In genomic region chr5:4876653-4877091, GRCm38 (mm10) we compare ENCODE assay signal across 18 mouse cellular contexts.
A peak's percentile ranks its signal among the peaks of the same experiment; 100 is the strongest.
DNase-seq lines count a peak whose midpoint lies in the region; ATAC-seq and TF ChIP-seq lines count a peak whose summit lies in the region.
"Had no signal": no experiment of that assay in that cellular context is flagged by ENCODE, and none has a peak within 500 bp of the region (broad histone marks: within the 10 kb centered on the region; RNA-seq: fewer than 3 reads in every experiment).

No protein-coding gene starts in this region.

- 0 out of 2 replicates have a peak, but pooled peaks cover 4% of the 10 kb centered on the region for H3K9me3 ChIP-seq in embryonic facial prominence, embryonic 10.5 days
- H3K9me3 ChIP-seq in midbrain, embryonic 13.5 days = no peaks in the 10 kb centered on the region
- H3K9me3 ChIP-seq: embryonic facial prominence, embryonic 15.5 days; neural tube, embryonic 13.5 days had no signal

- no peak for TF ChIP-seq CTCF in bone marrow macrophage, adult 2 months (IDR thresholded peaks at IDR 0.05; ENCODE audit: low read depth, low read length)

- 0 out of 2 replicates have a peak overlapping the region, but pooled peaks have one; percentile 23 for H3K9ac ChIP-seq in midbrain, embryonic 13.5 days (replicated peaks)
- H3K9ac ChIP-seq: embryonic facial prominence, embryonic 15.5 days; liver, embryonic 14.5 days; neural tube, embryonic 13.5 days had no signal

- peak overlapping the region; percentile 37 for H3K27ac ChIP-seq in bone marrow macrophage, adult 2 months (ENCODE audit: insufficient read depth, low read depth, low read length)
- H3K27ac ChIP-seq in embryonic facial prominence, embryonic 10.5 days (replicated peaks) = no peak overlapping the region
- H3K27ac ChIP-seq in midbrain, embryonic 13.5 days = peak overlapping the region; percentile 89
- H3K27ac ChIP-seq: embryonic facial prominence, embryonic 15.5 days; heart, embryonic 10.5 days; liver, embryonic 14.5 days; macrophage had no signal

- peaks cover 2% of the 10 kb centered on the region; the same call in 1 of the 2 replicates for H3K36me3 ChIP-seq in embryonic facial prominence, embryonic 10.5 days (replicated peaks)
- 0 out of 2 replicates have a peak, but pooled peaks cover under 1% of the 10 kb centered on the region for H3K36me3 ChIP-seq in midbrain, embryonic 13.5 days
- H3K36me3 ChIP-seq: embryonic facial prominence, embryonic 15.5 days; neural tube, embryonic 13.5 days had no signal

- peak overlapping the region; percentile 35 for H3K4me2 ChIP-seq in midbrain, embryonic 13.5 days (replicated peaks)
- H3K4me2 ChIP-seq: embryonic facial prominence, embryonic 15.5 days; neural tube, embryonic 13.5 days had no signal

- H3K27me3 ChIP-seq in embryonic facial prominence, embryonic 10.5 days (replicated peaks; ENCODE audit: low read depth, poor library complexity, severe bottlenecking) = 0 out of 2 replicates have a peak, but pooled peaks cover under 1% of the 10 kb centered on the region
- H3K27me3 ChIP-seq in midbrain, embryonic 13.5 days = no peaks in the 10 kb centered on the region
- H3K27me3 ChIP-seq: CH12.LX; embryonic facial prominence, embryonic 15.5 days; neural tube, embryonic 13.5 days; Patski had no signal

- TF ChIP-seq POLR2A in bone marrow macrophage, adult 2 months (IDR thresholded peaks at IDR 0.05; ENCODE audit: borderline replicate concordance, low read depth, low read length) = no peak

- H3K4me3 ChIP-seq in bone marrow macrophage, adult 2 months (ENCODE audit: insufficient read depth, low read length) = peak overlapping the region; percentile 26
- H3K4me3 ChIP-seq in embryonic facial prominence, embryonic 10.5 days = no peak overlapping the region
- peak overlapping the region; percentile 9; the same call in 1 of the 2 replicates for H3K4me3 ChIP-seq in midbrain, embryonic 13.5 days (replicated peaks)
- H3K4me3 ChIP-seq: embryonic facial prominence, embryonic 15.5 days; heart, embryonic 10.5 days; neural tube, embryonic 13.5 days had no signal

- peaks cover 13% of the 10 kb centered on the region for H3K4me1 ChIP-seq in bone marrow macrophage, adult 2 months (ENCODE audit: control insufficient read depth, insufficient read depth, low read length)
- H3K4me1 ChIP-seq in embryonic facial prominence, embryonic 10.5 days = peaks cover 25% of the 10 kb centered on the region
- peaks cover 42% of the 10 kb centered on the region for H3K4me1 ChIP-seq in midbrain, embryonic 13.5 days (replicated peaks)
- H3K4me1 ChIP-seq: embryonic facial prominence, embryonic 15.5 days; heart, embryonic 10.5 days had no signal

- 74% methylated on average over 15 of the region's 15 CpGs for WGBS in embryonic facial prominence, embryonic 10.5 days
- WGBS in midbrain, embryonic 13.5 days = 41% methylated on average over 15 of the region's 15 CpGs

- ATAC-seq in granulocyte monocyte progenitor cell, adult 5-6 weeks (replicated peaks; ENCODE audit: poor library complexity, severe bottlenecking) = peak; percentile 86
- peak; percentile 82 for ATAC-seq in midbrain, embryonic 13.5 days
- ATAC-seq in activated CD4-positive, CD25-positive, alpha-beta regulatory T cell, adult 4 months = no peak
- ATAC-seq: Patski had no signal

- DNase-seq in embryonic facial prominence, embryonic 10.5 days (ENCODE audit: low spot score) = peak; percentile 15
- DNase-seq in adrenal gland, postnatal 25 days = no peak
- DNase-seq in lung, postnatal 36 days = no peak
- DNase-seq: adrenal gland, adult 8-10 months; cerebellum, adult 11 months; kidney, postnatal 25 days; thymus, postnatal 4 days had no signal
